Mouse (Mus musculus) C2C12 (cell line): ENCODE results near the gene Ache. TPM values are rescaled to one million over a fixed set of nuclear protein-coding genes. Genes with fewer than 3 reads are reported as not detected.

Experiments used
- H3K27me3 ChIP-seq: one replicate; pipeline ENCODE4 v1.6.1; 2011; ENCODE audit not compliant: control insufficient read depth, insufficient read depth, insufficient read length
- H3K36me3 ChIP-seq: one replicate; pipeline ENCODE4 v1.6.1; 2011; ENCODE audit not compliant: control insufficient read depth, insufficient read depth
- H3K4me3 ChIP-seq: one replicate; pipeline ENCODE4 v1.5.1; 2011; ENCODE audit warnings: mild to moderate bottlenecking, control low read depth; ENCODE audit not compliant: poor library complexity, insufficient read depth, severe bottlenecking
- H3K79me2 ChIP-seq: one replicate; pipeline ENCODE4 v1.6.1; 2011; ENCODE audit not compliant: control insufficient read depth, insufficient read depth
- H3K79me3 ChIP-seq: one replicate; pipeline ENCODE4 v1.6.1; 2011; ENCODE audit warnings: low read depth, control low read depth
- H3ac ChIP-seq: one replicate; pipeline ENCODE3; 2011; ENCODE audit warnings: low read depth; ENCODE audit not compliant: control insufficient read depth, insufficient read length
- CEBPB ChIP-seq: IDR thresholded peaks from one replicate; pipeline ENCODE4 v1.6.1; 2011; ENCODE audit warnings: low read depth, mild to moderate bottlenecking, control low read depth, moderate library complexity
- CTCF ChIP-seq: IDR thresholded peaks from one replicate; pipeline ENCODE4 v1.5.1; 2011; ENCODE audit not compliant: control insufficient read depth, insufficient read depth, insufficient read length
- FOSL1 ChIP-seq: IDR thresholded peaks from one replicate; pipeline ENCODE4 v1.8.0; 2011; ENCODE audit warnings: mild to moderate bottlenecking, low read length; ENCODE audit not compliant: poor library complexity, insufficient read depth, severe bottlenecking
- MAX ChIP-seq: IDR thresholded peaks from one replicate; pipeline ENCODE4 v1.6.1; 2011; ENCODE audit warnings: mild to moderate bottlenecking, control low read depth
- MYOD1 ChIP-seq: IDR thresholded peaks from one replicate; pipeline ENCODE4 v1.6.1; 2011; ENCODE audit warnings: low read depth; ENCODE audit not compliant: control insufficient read depth, insufficient read length
- MYOG ChIP-seq: IDR thresholded peaks from one replicate; pipeline ENCODE4 v1.6.1; 2011; ENCODE audit not compliant: control insufficient read depth, insufficient read length; ENCODE audit errors: extremely low read depth
- USF1 ChIP-seq: IDR thresholded peaks from one replicate; pipeline ENCODE4 v1.6.1; 2011; ENCODE audit warnings: low read depth, mild to moderate bottlenecking, control low read depth, moderate library complexity
- microRNA-seq: library from miRNA; unstranded; fragments of <30 nt; microRNA quantifications from one replicate; pipeline ENCODE4, GENCODE M21; 2019; ENCODE audit warnings: borderline microRNAs expressed
- polyA plus RNA-seq: library from polyadenylated mRNA; unstranded; fragments of >200 nt; fragmentation: generic; extraction: Trizol; gene quantifications from one replicate; pipeline ENCODE4 v1.2.1, GENCODE M21; 2012; ENCODE audit warnings: missing spikeins

Gene Ache
- polyA plus RNA-seq, 1 experiment = 0.06 TPM

DNA sequence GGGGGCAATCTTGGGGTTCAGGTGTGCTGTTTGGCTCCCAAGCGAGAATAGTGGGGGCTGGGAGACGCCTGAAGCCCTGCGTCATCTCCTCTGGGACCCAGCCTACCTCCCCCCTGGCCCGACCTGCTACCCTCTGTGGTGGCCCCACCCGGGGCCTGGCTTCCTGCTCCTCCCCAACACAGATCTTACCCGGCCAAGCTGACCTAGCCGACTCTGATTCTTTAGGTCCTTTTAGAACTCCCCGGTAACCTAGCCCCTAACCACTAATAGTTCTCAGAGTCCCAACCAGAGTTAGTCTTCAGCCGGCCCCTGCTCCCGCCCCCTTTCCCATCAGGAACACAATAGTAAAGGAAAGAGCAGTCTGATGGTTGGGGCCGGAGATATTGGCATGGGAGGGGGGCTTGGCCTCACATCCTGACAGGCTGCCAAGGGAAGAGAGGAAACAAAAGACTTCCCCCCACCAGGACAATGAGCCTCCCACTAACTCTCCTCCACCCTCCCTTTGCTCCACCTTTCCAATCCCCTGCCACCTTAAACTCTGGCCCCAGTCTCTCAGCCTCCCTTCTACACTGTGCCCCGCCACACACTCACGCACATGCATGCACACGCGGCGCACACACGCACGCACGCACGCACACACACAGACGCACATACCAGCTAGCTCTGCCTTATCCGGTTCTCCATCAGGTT lies 52.1 kb downstream of the Ache start:
- no peak overlapping the region for H3K4me3 ChIP-seq
- no peaks in the 10 kb centered on the region for H3K79me2 ChIP-seq
- no peaks in the 10 kb centered on the region for H3K27me3 ChIP-seq
- no peaks in the 10 kb centered on the region for H3K36me3 ChIP-seq
- no peak overlapping the region for H3ac ChIP-seq
- H3K79me3 ChIP-seq = no peaks in the 10 kb centered on the region
- no peak for TF ChIP-seq CTCF
- no peak for TF ChIP-seq FOSL1
- TF ChIP-seq MYOD1 = no peak

DNA sequence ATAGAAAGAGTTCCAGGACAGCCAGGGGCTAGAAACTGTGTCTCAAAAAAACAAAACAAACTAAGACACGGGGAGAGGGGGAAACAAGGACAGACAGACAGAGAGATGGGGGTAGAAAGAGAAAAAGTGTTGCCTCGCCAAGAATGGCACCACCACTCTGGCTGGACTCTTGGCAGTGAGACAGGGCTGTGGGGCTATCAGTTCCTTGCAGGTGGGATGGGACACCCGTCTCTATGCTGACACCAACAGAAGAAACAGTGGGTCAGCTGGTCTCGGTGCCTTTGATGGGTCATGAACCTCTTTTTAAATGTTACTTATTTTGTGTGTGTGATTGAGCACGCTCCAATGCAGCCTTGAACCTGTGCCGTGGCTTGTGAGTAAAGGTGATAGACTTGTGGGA lies 52.9 kb downstream of the Ache start:
- no peak for TF ChIP-seq CTCF
- no peak for TF ChIP-seq FOSL1
- TF ChIP-seq MAX = no peak
- no peak for TF ChIP-seq CEBPB
- no peak for TF ChIP-seq MYOD1
- TF ChIP-seq USF1 = no peak
- no peak for TF ChIP-seq MYOG
- no peaks in the 10 kb centered on the region for H3K79me3 ChIP-seq
- no peaks in the 10 kb centered on the region for H3K36me3 ChIP-seq
- no peaks in the 10 kb centered on the region for H3K79me2 ChIP-seq
- H3K4me3 ChIP-seq = no peak overlapping the region
- no peaks in the 10 kb centered on the region for H3K27me3 ChIP-seq
- H3ac ChIP-seq = no peak overlapping the region

GRCm38 (mm10) chr5:137342407-137343012 lies 55.2 kb downstream of the Ache start:
- H3K79me2 ChIP-seq = no peaks in the 10 kb centered on the region

DNA sequence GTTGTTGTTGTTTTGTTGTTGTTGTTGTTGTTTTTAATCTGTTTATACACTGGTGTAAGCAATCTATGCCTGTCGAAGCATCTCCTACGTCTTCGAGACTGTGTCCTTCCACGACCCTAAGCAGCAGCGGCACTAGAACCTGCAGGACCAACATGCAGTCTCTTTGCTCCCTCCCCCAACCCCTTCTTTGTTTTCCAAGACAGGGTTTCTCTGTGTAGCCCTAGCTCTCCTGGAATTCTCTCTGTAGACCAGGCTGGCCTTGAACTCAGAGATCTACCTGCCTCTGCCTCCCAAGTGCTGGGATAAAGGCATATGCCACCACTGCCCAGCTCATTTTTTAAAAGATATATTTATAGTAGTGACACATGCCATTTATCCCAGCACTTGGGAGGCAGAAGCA lies 56.1 kb downstream of the Ache start:
- no peaks in the 10 kb centered on the region for H3K79me3 ChIP-seq
- no peak overlapping the region for H3ac ChIP-seq
- no peaks in the 10 kb centered on the region for H3K36me3 ChIP-seq
- no peaks in the 10 kb centered on the region for H3K27me3 ChIP-seq
- no peak for TF ChIP-seq CTCF
- H3K79me2 ChIP-seq = no peaks in the 10 kb centered on the region
- H3K4me3 ChIP-seq = no peak overlapping the region

More at GRCm38 (mm10) chr5:137342407-137343012, 55.2 kb downstream of the Ache start:
- Histone ChIP-seq H3K27me3 (no peaks in the 10 kb centered on the region), H3K4me3 (no peak overlapping the region), H3K79me3 (no peaks in the 10 kb centered on the region), H3ac (no peak overlapping the region), H3K36me3 (no peaks in the 10 kb centered on the region)
- TF ChIP-seq FOSL1 (no peak), USF1 (no peak), CEBPB (no peak), MYOG (no peak), CTCF (no peak)

DNA sequence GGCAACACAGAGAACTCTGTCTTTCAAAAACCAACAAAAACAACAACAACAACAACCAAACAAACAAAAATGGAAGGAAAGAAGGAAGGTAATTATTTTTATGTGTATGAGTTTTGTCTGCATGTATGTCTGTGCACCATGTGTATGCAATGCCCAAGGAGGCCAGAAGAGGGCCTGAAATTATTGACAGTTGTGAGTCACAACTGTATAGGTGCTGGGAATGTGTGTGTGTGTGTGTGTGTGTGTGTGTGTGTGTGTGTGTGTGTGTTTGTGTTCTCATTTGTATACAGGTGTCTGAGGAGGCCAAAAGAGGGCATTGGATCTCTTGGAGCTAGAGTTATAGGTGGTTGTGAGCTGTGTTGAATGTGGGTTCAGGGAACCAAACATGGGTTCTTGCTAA lies 56.5 kb downstream of the Ache start:
- no peaks in the 10 kb centered on the region for H3K36me3 ChIP-seq
- H3K27me3 ChIP-seq = no peaks in the 10 kb centered on the region
- no peaks in the 10 kb centered on the region for H3K79me3 ChIP-seq
- H3K79me2 ChIP-seq = no peaks in the 10 kb centered on the region
- H3ac ChIP-seq = no peak overlapping the region
- no peak for TF ChIP-seq MYOD1
- no peak for TF ChIP-seq USF1
- no peak for TF ChIP-seq MYOG
- no peak for TF ChIP-seq CTCF
- TF ChIP-seq MAX = no peak
- no peak for TF ChIP-seq FOSL1
- no peak for TF ChIP-seq CEBPB
- no peak overlapping the region for H3K4me3 ChIP-seq

Small RNA genes lying within 50 kb of the gene (microRNA-seq; reads per million reads assigned to microRNA genes)
- 0.64 reads per million, percentile 13 among the genes with 10 or more reads in this experiment for gene Mir7036
- gene Mir8116 = not detected

Other genes starting within 250 kb of the Ache start
- gene Ap1s1, start 241.4 kb upstream of the Ache start, polyA plus RNA-seq = 360 TPM
- 131 TPM for gene Serpine1, start 215.3 kb upstream of the Ache start, polyA plus RNA-seq
- gene Trim56, start 171.3 kb upstream of the Ache start, polyA plus RNA-seq = 7.4 TPM
- gene Muc3, start 138.2 kb upstream of the Ache start, polyA plus RNA-seq = not detected
- not detected for gene Muc3a, start 75.1 kb upstream of the Ache start, polyA plus RNA-seq
- 10.6 TPM for gene Ufsp1, start 7.1 kb downstream of the Ache start, polyA plus RNA-seq
- 130 TPM for gene Srrt, start 20.2 kb downstream of the Ache start, polyA plus RNA-seq
- 80.0 TPM for gene Trip6, start 26.9 kb downstream of the Ache start, polyA plus RNA-seq
- 7.3 TPM for gene Slc12a9, start 46.1 kb downstream of the Ache start, polyA plus RNA-seq
- 25.2 TPM for gene Ephb4, start 62.6 kb downstream of the Ache start, polyA plus RNA-seq
- 0.01 TPM for gene Zan, start 189.5 kb downstream of the Ache start, polyA plus RNA-seq
- 63.5 TPM for gene Pop7, start 215.0 kb downstream of the Ache start, polyA plus RNA-seq
- gene Gigyf1, start 231.0 kb downstream of the Ache start, polyA plus RNA-seq = 6.9 TPM
- gene Epo, start 245.7 kb downstream of the Ache start, polyA plus RNA-seq = not detected
- gene Gnb2, start 246.0 kb downstream of the Ache start, polyA plus RNA-seq = 672 TPM